Mouse (Mus musculus) stomach, postnatal 0 days (tissue): ENCODE data around the gene Elovl5.

Experiments
- CTCF ChIP-seq: IDR thresholded peaks from 2 replicates; pipeline ENCODE4 v1.5.1; 2016; ENCODE audit warnings: antibody characterized with exemption, low read depth, mild to moderate bottlenecking, moderate library complexity
- EP300 ChIP-seq: optimal IDR thresholded peaks from 2 replicates; pipeline ENCODE3; 2016; ENCODE audit warnings: antibody characterized with exemption

GRCm38 (mm10) chr9:77915791-77916190, 1.4 kb upstream of the Elovl5 start:
- TF ChIP-seq CTCF (no peak), EP300 (no peak)
